Mouse (Mus musculus) gastrocnemius, adult 8-10 months (tissue): ENCODE data around the gene Pkn1. TPM values are rescaled to one million over a fixed set of nuclear protein-coding genes. Genes with fewer than 3 reads are reported as not detected.
A peak's percentile ranks its signal among the peaks of the same experiment; 100 is the strongest.

Experiments used
- DNase-seq, 2 experiments: peaks; one replicate each; pipeline ENCODE4 v3.0.0; 2022; ENCODE audit warnings: low spot score in 2 of 2
- total RNA-seq, 4 experiments: library from RNA; stranded (reverse); gene quantifications; 2 replicates each; pipeline ENCODE4 v1.2.4; 2022

Pkn1 gene
- 10 to 100 TPM; 23.2 to 24.1 (median 23.6) TPM for total RNA-seq

- DNase-seq = peak; percentile 62 to 65
Measured at GRCm38 (mm10) chr8:83698661-83699453, at the start of gene Pkn1. Gene Pkn1, minus strand, starts transcription at chr8:83699179.

GRCm38 (mm10) chr8:83748708-83749107, 49.7 kb upstream of the Pkn1 start:
- DNase-seq = peak; percentile 32 to 50

GRCm38 (mm10) chr8:83747661-83748346, 48.8 kb upstream of the Pkn1 start:
- DNase-seq = peak; percentile 39 to 56

- no peak for DNase-seq
Measured at GRCm38 (mm10) chr8:83744070-83744469, 45.1 kb upstream of the Pkn1 start.

GRCm38 (mm10) chr8:83742968-83743367, 44.0 kb upstream of the Pkn1 start:
- no peak for DNase-seq

GRCm38 (mm10) chr8:83741849-83742655, 43.1 kb upstream of the Pkn1 start:
- DNase-seq = no peak

GRCm38 (mm10) chr8:83740976-83741741, 42.2 kb upstream of the Pkn1 start, which contains the start of gene Adgre5:
Gene Adgre5, minus strand, starts transcription at chr8:83741326.
- DNase-seq = peak; percentile 56 to 71

- no peak for DNase-seq
Measured at GRCm38 (mm10) chr8:83740586-83740975, 41.6 kb upstream of the Pkn1 start.

- no peak for DNase-seq
Measured at GRCm38 (mm10) chr8:83739711-83740468, 40.9 kb upstream of the Pkn1 start.

- no peak for DNase-seq
Measured at GRCm38 (mm10) chr8:83738949-83739710, 40.2 kb upstream of the Pkn1 start.

- DNase-seq = peak; percentile 46 to 64
Measured at GRCm38 (mm10) chr8:83737852-83738562, 39.0 kb upstream of the Pkn1 start.

GRCm38 (mm10) chr8:83737346-83737745, 38.4 kb upstream of the Pkn1 start:
- DNase-seq = no peak

- DNase-seq = no peak
Measured at GRCm38 (mm10) chr8:83736681-83737080, 37.7 kb upstream of the Pkn1 start.

- no peak for DNase-seq
Measured at GRCm38 (mm10) chr8:83732919-83733318, 33.9 kb upstream of the Pkn1 start.

GRCm38 (mm10) chr8:83731906-83732305, 32.9 kb upstream of the Pkn1 start:
- DNase-seq = no peak

GRCm38 (mm10) chr8:83729009-83729807, 30.2 kb upstream of the Pkn1 start:
- no peak for DNase-seq

GRCm38 (mm10) chr8:83725521-83726102, 26.6 kb upstream of the Pkn1 start:
- no peak for DNase-seq
